Comparison of ENCODE assay signal across 29 mouse cellular contexts in the genomic region with DNA sequence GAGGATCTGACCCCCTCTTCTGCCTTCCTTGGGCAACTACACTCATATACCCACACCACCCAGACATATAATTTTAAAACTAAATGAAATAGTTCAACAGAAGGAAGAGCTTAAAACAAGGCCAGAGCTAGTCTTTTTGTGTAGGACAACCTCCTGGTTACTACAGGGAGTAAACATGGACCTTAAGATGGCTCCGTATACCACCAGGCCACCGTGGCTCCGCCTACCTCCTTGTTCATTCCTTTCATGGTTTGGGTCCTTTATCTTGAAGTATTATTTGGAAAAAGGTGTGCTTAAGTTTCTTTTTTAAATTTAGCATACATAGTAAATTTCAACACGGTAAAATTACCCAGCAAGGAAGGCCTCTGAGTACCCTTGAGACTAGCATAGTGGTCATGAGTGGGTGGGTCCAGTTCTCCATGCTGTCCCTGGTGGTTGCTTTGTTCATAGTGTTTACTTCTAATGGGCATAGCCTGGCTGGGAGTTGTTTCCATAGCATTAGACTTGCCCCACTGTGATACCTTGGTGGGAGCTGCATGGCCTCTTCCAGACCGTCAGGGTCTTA. TPM values are rescaled to one million over a fixed set of nuclear protein-coding genes. Genes with fewer than 3 reads are reported as not detected.
A peak's percentile ranks its signal among the peaks of the same experiment; 100 is the strongest.
DNase-seq lines count a peak whose midpoint lies in the region; ATAC-seq and TF ChIP-seq lines count a peak whose summit lies in the region.
"Had no signal": no experiment of that assay in that cellular context is flagged by ENCODE, and none has a peak within 500 bp of the region (broad histone marks: within the 10 kb centered on the region; RNA-seq: fewer than 3 reads in every experiment).

No protein-coding gene starts in this region.

- H3K27me3 ChIP-seq in heart, embryonic 11.5 days (ENCODE audit: control insufficient read depth, insufficient read depth, low read length), result no peaks in the 10 kb centered on the region
- no peaks in the 10 kb centered on the region for H3K27me3 ChIP-seq in heart, embryonic 16.5 days (ENCODE audit: control insufficient read depth, insufficient read depth, low read length)
- H3K27me3 ChIP-seq in lung, embryonic 15.5 days, result no peaks in the 10 kb centered on the region
- H3K27me3 ChIP-seq in lung, postnatal 0 days (replicated peaks; ENCODE audit: insufficient read depth, low read length), result no peaks in the 10 kb centered on the region
- H3K27me3 ChIP-seq: hindbrain, embryonic 13.5 days; limb, embryonic 15.5 days; liver, embryonic 13.5 days; megakaryocyte, embryonic 14.5 days; midbrain, embryonic 12.5 days; neural tube, embryonic 12.5 days had no signal

- intact Hi-C loops in heart, postnatal 10 days (cut with DNase I), result no loop called here

- peak overlapping the region; percentile 80 for H3K27ac ChIP-seq in heart, embryonic 11.5 days (ENCODE audit: low read depth, low read length)
- H3K27ac ChIP-seq in heart, embryonic 16.5 days (ENCODE audit: low read length), result peak overlapping the region; percentile 86
- 0 out of 2 replicates have a peak overlapping the region, but pooled peaks have one; percentile 4 for H3K27ac ChIP-seq in lung, embryonic 15.5 days
- H3K27ac ChIP-seq in lung, postnatal 0 days (ENCODE audit: low read length), result peak overlapping the region; percentile 55; the same call in 1 of the 2 replicates
- H3K27ac ChIP-seq: hindbrain, embryonic 13.5 days; limb, embryonic 10.5 days; limb, embryonic 15.5 days; midbrain, embryonic 12.5 days; neural tube, embryonic 12.5 days had no signal

- peaks cover 37% of the 10 kb centered on the region for H3K4me1 ChIP-seq in heart, embryonic 11.5 days (ENCODE audit: control insufficient read depth, insufficient read depth, low read length)
- H3K4me1 ChIP-seq in heart, embryonic 16.5 days (ENCODE audit: control insufficient read depth, insufficient read depth, low read length), result peaks cover 45% of the 10 kb centered on the region
- H3K4me1 ChIP-seq in lung, embryonic 15.5 days, result no peaks in the 10 kb centered on the region
- peaks cover 11% of the 10 kb centered on the region for H3K4me1 ChIP-seq in lung, postnatal 0 days (ENCODE audit: insufficient read depth, low read depth, low read length)
- H3K4me1 ChIP-seq: limb, embryonic 10.5 days; liver, embryonic 13.5 days; midbrain, embryonic 12.5 days; neural tube, embryonic 12.5 days had no signal

- no peak for DNase-seq in heart, postnatal 10 days
- no peak for DNase-seq in heart, adult 9 months (ENCODE audit: low spot score in 2 of 2)
- peak; percentile 78 for DNase-seq in lung, postnatal 0 days (ENCODE audit: low spot score)
- no peak for DNase-seq in spleen, adult 12 weeks (ENCODE audit: low spot score)
- DNase-seq: adrenal gland, postnatal 14 days; cerebellum, adult 11-12 months; cerebellum, adult 9-11 months; gastrocnemius, postnatal 14 days; kidney, adult 9 months; kidney, postnatal 14 days; layer of hippocampus, adult 9-11 months; liver, embryonic 13.5 days; right cerebral cortex, postnatal 4 days; thymus, adult 2 months; thymus, postnatal 36 days had no signal

- WGBS in heart, embryonic 11.5 days (ENCODE audit: insufficient replicate concordance), result 95% methylated on average over 5 of the region's 5 CpGs
- 93% methylated on average over 5 of the region's 5 CpGs for WGBS in heart, embryonic 16.5 days
- 82% methylated on average over 5 of the region's 5 CpGs for WGBS in lung, embryonic 15.5 days
- WGBS in lung, postnatal 0 days, result 77% methylated on average over 5 of the region's 5 CpGs

- H3K36me3 ChIP-seq in heart, embryonic 11.5 days (ENCODE audit: control insufficient read depth, insufficient read depth, low read length), result peaks cover 3% of the 10 kb centered on the region; the same call in 1 of the 2 replicates
- H3K36me3 ChIP-seq in heart, embryonic 16.5 days (ENCODE audit: control insufficient read depth, insufficient read depth), result peaks cover 14% of the 10 kb centered on the region
- H3K36me3 ChIP-seq in lung, embryonic 15.5 days, result peaks cover 29% of the 10 kb centered on the region
- 0 out of 2 replicates have a peak, but pooled peaks cover 5% of the 10 kb centered on the region for H3K36me3 ChIP-seq in lung, postnatal 0 days (ENCODE audit: insufficient read depth, low read length)

- H3K4me3 ChIP-seq in heart, embryonic 11.5 days (ENCODE audit: low read depth, low read length), result no peak overlapping the region
- H3K4me3 ChIP-seq in heart, embryonic 16.5 days (ENCODE audit: low read length), result no peak overlapping the region
- H3K4me3 ChIP-seq in lung, embryonic 15.5 days, result no peak overlapping the region
- no peak overlapping the region for H3K4me3 ChIP-seq in lung, postnatal 0 days (ENCODE audit: low read depth, low read length)
- H3K4me3 ChIP-seq: erythroblast, embryonic 14.5 days; hindbrain, embryonic 13.5 days; limb, embryonic 10.5 days; limb, embryonic 15.5 days; liver, embryonic 13.5 days; megakaryocyte, embryonic 14.5 days; midbrain, embryonic 12.5 days; myocyte; neural tube, embryonic 12.5 days had no signal

- no peak overlapping the region; the same call in 1 of the 2 replicates for H3K4me2 ChIP-seq in heart, embryonic 11.5 days
- no peak overlapping the region for H3K4me2 ChIP-seq in heart, embryonic 16.5 days (ENCODE audit: low read depth, low read length)
- no peak overlapping the region for H3K4me2 ChIP-seq in lung, embryonic 15.5 days
- no peak overlapping the region for H3K4me2 ChIP-seq in lung, postnatal 0 days (replicated peaks; ENCODE audit: low read depth, low read length)
- H3K4me2 ChIP-seq: hindbrain, embryonic 13.5 days; limb, embryonic 15.5 days; liver, embryonic 13.5 days; midbrain, embryonic 12.5 days; neural tube, embryonic 12.5 days had no signal

- no peaks in the 10 kb centered on the region for H3K9me3 ChIP-seq in heart, embryonic 11.5 days (replicated peaks; ENCODE audit: control insufficient read depth, low read length)
- H3K9me3 ChIP-seq in heart, embryonic 16.5 days (replicated peaks; ENCODE audit: control insufficient read depth, low read length), result no peaks in the 10 kb centered on the region
- no peaks in the 10 kb centered on the region for H3K9me3 ChIP-seq in lung, embryonic 15.5 days
- no peaks in the 10 kb centered on the region for H3K9me3 ChIP-seq in lung, postnatal 0 days (ENCODE audit: low read length)
- H3K9me3 ChIP-seq: hindbrain, embryonic 13.5 days; limb, embryonic 10.5 days; limb, embryonic 15.5 days; liver, embryonic 13.5 days; megakaryocyte, embryonic 14.5 days; midbrain, embryonic 12.5 days; neural tube, embryonic 12.5 days had no signal

- peak; percentile 50 for TF ChIP-seq CTCF in lung, postnatal 0 days (IDR thresholded peaks at IDR 0.05)

- no peak for ATAC-seq in heart, embryonic 11.5 days (replicated peaks; ENCODE audit: insufficient number of reproducible peaks, low FRiP score, low TSS enrichment)
- no peak for ATAC-seq in heart, embryonic 16.5 days (replicated peaks; ENCODE audit: extremely low read depth, insufficient read depth, low FRiP score)
- no peak for ATAC-seq in lung, embryonic 15.5 days (ENCODE audit: borderline replicate concordance, extremely low read depth, low FRiP score, low TSS enrichment)
- ATAC-seq in lung, postnatal 0 days, result peak; percentile 84
- ATAC-seq: CD4-positive, CD25-positive, alpha-beta regulatory T cell, adult 4 months; forebrain, embryonic 16.5 days; intestine, embryonic 16.5 days had no signal

- peak; percentile 71 for TF ChIP-seq EP300 in lung, postnatal 0 days (IDR thresholded peaks at IDR 0.05)

- no peak overlapping the region for H3K9ac ChIP-seq in heart, embryonic 11.5 days (ENCODE audit: low read depth, low read length)
- no peak overlapping the region for H3K9ac ChIP-seq in heart, embryonic 16.5 days (ENCODE audit: low read length)
- H3K9ac ChIP-seq in lung, embryonic 15.5 days, result no peak overlapping the region
- no peak overlapping the region for H3K9ac ChIP-seq in lung, postnatal 0 days (replicated peaks; ENCODE audit: low read depth)
- H3K9ac ChIP-seq: hindbrain, embryonic 13.5 days; limb, embryonic 15.5 days; liver, embryonic 13.5 days; midbrain, embryonic 12.5 days; neural tube, embryonic 12.5 days had no signal

RNA-seq across cellular contexts. Expression of gene Rprd1b, which starts 39.0 kb away (rescaled TPM):
- 35.3 and 43.1 TPM in 2 replicates for polyA plus RNA-seq in heart, embryonic 11.5 days (2014; fragmentation: Nextera tagmentation; extraction: Ambion mirVana)
- total RNA-seq in heart, postnatal 10 days (2021), result 10 to 100 TPM; 30.0 to 32.4 TPM
- polyA plus RNA-seq in heart, embryonic 16.5 days (2015; fragmentation: Nextera tagmentation; extraction: Ambion mirVana), result 28.4 and 32.0 TPM in 2 replicates
- 43.8 and 45.6 TPM in 2 replicates for polyA plus RNA-seq in lung, embryonic 15.5 days (2015; fragmentation: Nextera tagmentation; extraction: Ambion mirVana)
- 23.4 and 23.8 TPM in 2 replicates for polyA plus RNA-seq in lung, postnatal 0 days (2015; fragmentation: Nextera tagmentation; extraction: Ambion mirVana)

RNA-seq across cellular contexts. Expression of gene Tti1, which starts 39.1 kb away (rescaled TPM):
- 24.5 and 25.6 TPM in 2 replicates for polyA plus RNA-seq in heart, embryonic 11.5 days (2014; fragmentation: Nextera tagmentation; extraction: Ambion mirVana)
- total RNA-seq in heart, postnatal 10 days (2021), result 10 to 100 TPM; 21.3 to 26.1 TPM
- 24.2 and 25.4 TPM in 2 replicates for polyA plus RNA-seq in heart, embryonic 16.5 days (2015; fragmentation: Nextera tagmentation; extraction: Ambion mirVana)
- polyA plus RNA-seq in lung, embryonic 15.5 days (2015; fragmentation: Nextera tagmentation; extraction: Ambion mirVana), result 25.5 and 25.9 TPM in 2 replicates
- 8.1 and 8.6 TPM in 2 replicates for polyA plus RNA-seq in lung, postnatal 0 days (2015; fragmentation: Nextera tagmentation; extraction: Ambion mirVana)

Comparison
In these comparisons a context has a peak if more than half of its experiments do, and no peak if none do; other contexts are left out.
1. H3K27ac ChIP-seq: peak in every context shown above with its lines; median percentile 86 in heart, embryonic 16.5 days; 80 in heart, embryonic 11.5 days; 55 in lung, postnatal 0 days; 4 in lung, embryonic 15.5 days.